Mouse (Mus musculus) hindbrain, embryonic 10.5 days (tissue): Measurements from ENCODE around the gene Med1. TPM values are rescaled to one million over a fixed set of nuclear protein-coding genes. Genes with fewer than 3 reads are reported as not detected.
"Not testable (repeated sequence)": the region's sequence is repeated elsewhere in the genome, so short reads cannot be mapped to it uniquely, and the experiment has no call there.

ENCODE experiments used
- DNase-seq: peaks from one replicate; pipeline ENCODE4 v3.0.0-alpha.2; 2017; ENCODE audit warnings: low spot score
- H3K27ac ChIP-seq: fragments of 300-500 bp; sonication (generic); 2 replicates; pipeline ENCODE4 v1.5.1; 2016; ENCODE audit warnings: mild to moderate bottlenecking, moderate library complexity
- H3K27me3 ChIP-seq: fragments of 300-500 bp; sonication (generic); 2 replicates; pipeline ENCODE4 v1.6.1; 2016; ENCODE audit warnings: mild to moderate bottlenecking; ENCODE audit not compliant: poor library complexity, insufficient read depth, severe bottlenecking
- H3K36me3 ChIP-seq: fragments of 300-500 bp; sonication (generic); 2 replicates; pipeline ENCODE4 v1.6.1; 2016; ENCODE audit warnings: mild to moderate bottlenecking, moderate library complexity
- H3K4me1 ChIP-seq: fragments of 300-500 bp; sonication (generic); replicated peaks from 2 replicates; pipeline ENCODE4 v1.6.1; 2016; ENCODE audit warnings: mild to moderate bottlenecking
- H3K4me3 ChIP-seq: fragments of 300-500 bp; sonication (generic); 2 replicates; pipeline ENCODE4 v1.5.1; 2016; ENCODE audit warnings: mild to moderate bottlenecking, moderate library complexity
- H3K9me3 ChIP-seq: fragments of 300-500 bp; sonication (generic); 2 replicates; pipeline ENCODE4 v1.6.1; 2016; ENCODE audit warnings: mild to moderate bottlenecking, moderate library complexity
- WGBS: fragments of 180-500 bp; shearing (Covaris S2); methylation state at CpG from one replicate; pipeline ENCODE4 v1.1.7; 2016; 5-methylcytosine and 5-hydroxymethylcytosine counted together
- polyA plus RNA-seq: library from polyadenylated mRNA; unstranded; fragments of >200 nt; fragmentation: Nextera tagmentation; extraction: Ambion mirVana; gene quantifications from 2 replicates; pipeline ENCODE4 v1.2.1, GENCODE M21; 2016

The Med1 gene
- polyA plus RNA-seq, result 62.8 and 73.0 TPM in 2 replicates

DNA sequence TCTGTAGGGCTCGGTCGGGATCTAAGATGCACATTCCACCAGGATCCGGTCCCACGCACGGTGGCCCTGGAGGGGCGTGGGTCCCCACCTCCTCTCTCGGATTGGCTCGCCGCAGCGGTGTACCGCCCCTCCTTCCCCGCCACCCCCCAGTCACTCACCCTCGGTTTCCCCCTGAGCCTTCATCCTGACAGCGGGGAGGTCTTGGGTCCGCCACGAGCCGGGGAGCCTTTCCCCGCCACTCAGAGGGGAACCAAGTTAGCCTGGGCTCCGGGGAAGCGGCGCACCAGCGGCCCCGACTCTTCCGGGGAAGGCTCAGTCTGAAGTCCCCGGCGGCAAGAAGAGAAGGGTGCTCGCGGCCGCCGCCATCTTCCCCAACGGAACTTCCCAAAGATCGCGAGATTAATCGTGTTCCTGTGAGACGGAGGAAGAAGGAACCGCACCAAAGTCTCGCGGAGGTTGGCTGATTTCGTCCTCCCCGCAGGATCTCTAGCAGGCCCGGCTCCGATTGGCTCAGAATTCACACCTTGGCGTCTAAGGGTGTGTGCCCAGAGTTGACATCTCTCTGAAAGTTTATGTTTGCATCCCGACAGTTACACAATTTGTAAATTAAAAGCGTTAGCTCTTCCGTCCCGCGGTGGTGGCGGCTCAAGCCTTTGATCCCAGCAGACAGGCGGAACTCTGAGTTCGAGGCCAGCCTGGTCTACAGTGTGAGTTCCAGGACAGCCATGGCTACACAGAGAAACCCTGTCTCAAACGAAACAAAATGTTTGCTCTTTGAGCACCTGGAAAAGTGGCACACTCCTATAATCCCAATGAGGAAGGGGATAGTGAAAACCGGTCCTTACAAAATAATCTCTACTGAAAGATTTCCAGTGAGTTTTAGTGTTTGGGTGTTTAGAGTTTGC, at the start of gene Med1:
Gene Med1, minus strand, starts transcription at position 393 of the 905 bp plus-strand sequence.
- Histone ChIP-seq H3K4me3 (peak within 1 kb of the TSS; percentile 91), H3K4me1 (peaks cover 22% of the 10 kb centered on the region), H3K36me3 (peaks cover 32% of the 10 kb centered on the region), H3K27ac (peak within 1 kb of the TSS; percentile 97), H3K27me3 (no peaks in the 10 kb centered on the region), H3K9me3 (no peaks in the 10 kb centered on the region)
- WGBS, result under 1% methylated on average over 53 of the region's 53 CpGs
- DNase-seq, result peak; percentile 93

DNA sequence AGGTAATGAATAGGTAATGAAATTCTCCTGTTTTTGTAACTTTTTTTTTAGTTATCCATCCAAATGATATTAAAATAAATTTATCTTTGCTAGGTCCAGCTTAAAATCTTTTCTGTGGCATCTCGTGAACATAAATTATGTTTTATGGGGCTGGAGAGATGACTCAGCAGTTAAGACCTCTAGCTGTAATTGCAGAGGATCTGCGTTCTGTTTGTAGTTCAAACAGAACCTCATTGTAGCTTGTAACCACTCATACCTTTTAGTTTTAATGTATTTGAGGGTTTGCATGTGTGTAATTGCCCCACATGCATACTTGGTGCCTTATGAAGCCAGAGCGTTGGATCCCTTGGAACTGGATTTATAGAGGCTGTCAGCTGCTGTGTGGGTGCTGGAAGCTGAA, 45.9 kb upstream of the Med1 start:
- DNase-seq, result no peak
- H3K9me3 ChIP-seq, result no peaks in the 10 kb centered on the region
- peaks cover 98% of the 10 kb centered on the region for H3K36me3 ChIP-seq
- H3K27ac ChIP-seq, result no peak overlapping the region
- 96% methylated on average over 3 of the region's 3 CpGs for WGBS
- no peaks in the 10 kb centered on the region for H3K4me1 ChIP-seq
- no peak overlapping the region for H3K4me3 ChIP-seq
- H3K27me3 ChIP-seq, result no peaks in the 10 kb centered on the region

DNA sequence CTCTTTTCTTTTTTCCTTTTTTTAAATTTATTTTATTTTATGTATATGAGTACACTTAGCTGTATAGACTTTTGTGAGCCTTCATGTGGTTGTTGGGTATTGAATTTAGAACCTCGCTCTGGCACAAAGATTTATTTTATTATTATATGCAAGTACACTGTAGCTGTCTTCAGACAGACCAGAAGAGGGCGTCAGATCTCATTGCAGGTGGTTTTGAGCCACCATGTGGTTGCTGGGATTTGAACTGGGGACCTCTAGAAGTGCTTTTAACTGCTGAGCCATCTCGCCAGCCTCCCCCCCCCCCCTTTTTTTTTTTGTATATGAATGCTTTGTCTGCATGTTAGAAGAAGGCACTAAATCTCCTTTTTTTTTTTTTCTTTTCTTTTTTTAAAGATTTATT, 45.3 kb upstream of the Med1 start:
- Histone ChIP-seq H3K4me3 (no peak overlapping the region), H3K36me3 (peaks cover 98% of the 10 kb centered on the region), H3K27me3 (no peaks in the 10 kb centered on the region), H3K4me1 (no peaks in the 10 kb centered on the region), H3K27ac (no peak overlapping the region), H3K9me3 (no peaks in the 10 kb centered on the region)
- DNase-seq, result no peak
- WGBS, result 80% methylated on average over 3 of the region's 3 CpGs

DNA sequence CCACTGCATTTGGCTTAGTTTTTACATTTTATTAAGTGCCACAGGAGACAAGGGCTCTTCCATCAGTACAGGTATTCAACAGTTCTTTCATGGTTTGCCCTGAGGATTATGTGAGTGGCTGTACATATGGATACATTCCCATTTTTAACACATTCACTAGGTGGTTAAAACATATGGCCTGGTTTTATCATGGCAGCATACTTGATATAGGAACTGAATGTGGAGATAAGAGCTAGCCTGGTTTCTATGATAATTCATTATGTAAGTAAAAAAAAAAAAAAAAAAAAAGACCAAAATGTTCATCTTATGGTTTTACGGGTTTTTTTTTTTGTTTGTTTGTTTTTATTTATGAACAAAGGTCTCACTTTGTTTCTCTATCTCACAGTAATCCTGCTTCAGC, 33.3 kb upstream of the Med1 start:
- Histone ChIP-seq H3K27ac (no peak overlapping the region), H3K9me3 (no peaks in the 10 kb centered on the region), H3K27me3 (no peaks in the 10 kb centered on the region), H3K36me3 (peaks cover 98% of the 10 kb centered on the region), H3K4me1 (no peaks in the 10 kb centered on the region), H3K4me3 (no peak overlapping the region)
- WGBS, result 93% methylated on average over 1 of the region's 1 CpGs
- no peak for DNase-seq

DNA sequence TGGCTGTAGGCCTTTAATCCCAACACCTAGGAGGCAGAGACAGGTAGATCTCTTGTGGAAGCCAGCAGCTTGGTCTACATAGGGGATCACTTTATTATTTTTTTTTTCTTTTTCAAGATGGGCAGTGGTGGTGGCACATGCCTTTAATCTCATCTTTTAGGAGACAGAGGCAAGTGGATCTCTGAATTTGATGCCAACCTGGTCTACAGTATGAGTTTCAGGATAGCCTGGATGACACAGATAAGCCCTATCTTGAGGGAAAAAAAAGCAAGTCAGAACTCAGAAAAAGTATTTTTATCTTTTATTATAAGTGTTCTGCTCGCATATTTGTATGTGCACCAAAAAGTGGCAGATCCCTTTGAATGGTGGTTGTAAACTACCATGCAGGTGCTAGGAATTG, 20.2 kb upstream of the Med1 start:
- no peaks in the 10 kb centered on the region for H3K4me1 ChIP-seq
- no peak overlapping the region for H3K27ac ChIP-seq
- H3K9me3 ChIP-seq, result no peaks in the 10 kb centered on the region
- 92% methylated on average over 1 of the region's 1 CpGs for WGBS
- H3K4me3 ChIP-seq, result no peak overlapping the region
- peaks cover 97% of the 10 kb centered on the region for H3K36me3 ChIP-seq
- no peaks in the 10 kb centered on the region for H3K27me3 ChIP-seq
- no peak for DNase-seq

DNA sequence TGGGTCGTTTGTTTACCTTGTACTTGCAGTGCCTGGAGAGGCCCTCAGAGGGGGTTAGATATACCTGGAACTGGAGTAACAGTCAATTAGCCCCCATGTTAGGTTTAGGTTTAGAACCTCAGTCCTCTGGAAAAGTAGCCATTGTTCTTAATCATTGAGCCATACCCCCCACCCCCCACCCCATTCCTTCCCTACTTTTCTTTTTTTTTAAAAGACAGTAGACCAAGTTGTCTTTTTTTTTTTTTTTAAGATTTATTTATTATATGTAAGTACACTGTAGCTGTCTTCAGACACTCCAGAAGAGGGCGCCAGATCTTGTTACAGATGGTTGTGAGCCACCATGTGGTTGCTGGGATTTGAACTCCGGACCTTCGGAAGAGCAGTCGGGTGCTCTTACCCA, 16.6 kb upstream of the Med1 start:
- peaks cover 20% of the 10 kb centered on the region for H3K4me1 ChIP-seq
- H3K27me3 ChIP-seq, H3K27ac ChIP-seq, DNase-seq, H3K9me3 ChIP-seq, H3K4me3 ChIP-seq: not testable (repeated sequence)
- peaks cover 83% of the 10 kb centered on the region for H3K36me3 ChIP-seq
- 93% methylated on average over 4 of the region's 5 CpGs for WGBS

DNA sequence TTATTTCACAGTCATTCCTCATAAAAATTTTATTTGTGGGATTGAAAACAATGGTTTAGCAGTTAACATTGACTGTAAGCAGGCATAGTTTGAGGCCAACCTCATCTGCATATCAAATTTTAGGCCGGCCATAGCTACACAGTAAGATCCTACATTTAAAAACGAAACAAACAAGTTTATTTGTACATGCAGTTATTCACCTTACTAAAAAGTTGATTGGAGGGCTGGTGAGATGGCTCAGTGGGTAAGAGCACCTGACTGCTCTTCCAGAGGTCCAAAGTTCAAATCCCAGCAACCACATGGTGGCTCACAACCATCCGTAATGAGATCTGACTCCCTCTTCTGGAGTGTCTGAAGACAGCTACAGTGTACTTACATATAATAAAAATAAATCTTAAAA, 13.2 kb upstream of the Med1 start:
- WGBS, result 87% methylated on average over 3 of the region's 3 CpGs
- not testable (repeated sequence) for H3K9me3 ChIP-seq, H3K27ac ChIP-seq, DNase-seq, H3K27me3 ChIP-seq
- peak overlapping the region; percentile 83 for H3K4me3 ChIP-seq
- peaks cover 50% of the 10 kb centered on the region for H3K36me3 ChIP-seq
- peaks cover 25% of the 10 kb centered on the region for H3K4me1 ChIP-seq

DNA sequence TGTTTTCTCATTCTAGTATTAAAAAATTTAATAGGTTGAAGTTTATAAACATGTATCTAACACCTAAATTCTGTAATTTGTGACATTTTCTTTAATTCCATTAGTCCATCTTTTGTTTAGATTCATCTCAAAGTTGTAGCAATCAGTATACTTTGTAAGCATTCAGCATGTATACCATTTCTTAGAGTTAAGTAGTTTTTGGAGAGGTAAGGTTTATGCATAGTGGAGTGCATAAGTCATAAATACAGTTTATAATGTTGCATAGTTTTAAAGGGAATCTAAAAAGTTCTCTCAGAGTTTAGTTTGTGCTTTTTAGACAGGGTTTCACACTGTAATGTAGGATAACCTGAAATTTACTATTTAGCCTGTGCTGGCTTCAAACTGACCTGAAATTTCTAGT, 12.4 kb upstream of the Med1 start:
- no peak for DNase-seq
- Histone ChIP-seq H3K27me3 (no peaks in the 10 kb centered on the region), H3K9me3 (no peaks in the 10 kb centered on the region), H3K27ac (no peak overlapping the region), H3K36me3 (peaks cover 42% of the 10 kb centered on the region), H3K4me3 (peak overlapping the region; percentile 83), H3K4me1 (peaks cover 25% of the 10 kb centered on the region)

DNA sequence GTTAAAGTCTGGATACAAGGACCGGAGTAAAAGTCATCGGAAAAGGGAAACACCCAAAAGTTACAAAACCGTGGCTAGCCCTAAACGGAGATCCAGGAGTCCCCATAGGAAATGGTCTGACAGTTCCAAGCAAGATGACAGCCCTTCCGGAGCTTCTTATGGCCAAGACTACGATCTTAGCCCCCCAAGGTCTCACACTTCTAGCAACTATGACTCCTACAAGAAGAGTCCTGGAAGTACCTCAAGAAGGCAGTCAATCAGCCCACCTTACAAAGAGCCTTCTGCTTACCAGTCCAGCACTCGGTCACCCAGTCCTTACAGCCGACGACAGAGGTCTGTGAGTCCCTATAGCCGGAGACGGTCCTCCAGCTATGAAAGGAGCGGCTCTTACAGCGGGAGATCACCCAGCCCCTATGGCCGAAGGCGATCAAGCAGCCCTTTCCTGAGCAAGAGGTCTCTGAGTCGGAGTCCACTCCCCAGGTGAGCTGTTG, 10.9 kb upstream of the Med1 start:
- Histone ChIP-seq H3K36me3 (peaks cover 28% of the 10 kb centered on the region), H3K27ac (peak overlapping the region; percentile 99), H3K4me1 (peaks cover 25% of the 10 kb centered on the region), H3K9me3 (no peaks in the 10 kb centered on the region), H3K4me3 (peak overlapping the region; percentile 83), H3K27me3 (no peaks in the 10 kb centered on the region)
- under 1% methylated on average over 16 of the region's 16 CpGs for WGBS
- peak; percentile 28 for DNase-seq

DNA sequence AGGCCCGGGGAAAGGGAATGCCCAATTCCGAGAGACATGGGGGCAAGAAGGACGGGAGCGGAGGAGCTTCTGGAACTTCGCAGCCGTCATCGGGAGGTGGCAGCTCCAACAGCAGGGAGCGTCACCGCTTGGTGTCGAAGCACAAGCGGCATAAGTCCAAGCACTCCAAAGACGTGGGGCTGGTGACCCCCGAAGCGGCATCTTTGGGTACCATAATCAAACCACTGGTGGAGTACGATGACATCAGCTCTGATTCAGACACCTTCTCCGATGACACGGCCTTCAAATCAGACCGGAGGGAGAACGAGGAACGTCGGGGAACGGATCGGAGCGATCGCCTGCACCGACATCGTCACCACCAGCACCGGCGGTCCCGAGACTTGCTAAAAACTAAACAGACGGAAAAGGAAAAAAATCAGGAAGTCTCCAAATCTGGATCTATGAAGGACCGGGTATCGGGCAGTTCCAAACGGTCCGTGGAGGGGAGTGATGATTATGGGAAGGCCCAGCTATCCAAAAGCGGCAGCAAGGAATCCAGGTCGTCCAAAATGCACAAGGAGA, 10.3 kb upstream of the Med1 start:
- Histone ChIP-seq H3K27me3 (no peaks in the 10 kb centered on the region), H3K27ac (peak overlapping the region; percentile 99), H3K9me3 (no peaks in the 10 kb centered on the region), H3K4me1 (peaks cover 25% of the 10 kb centered on the region), H3K4me3 (peak overlapping the region; percentile 83), H3K36me3 (peaks cover 23% of the 10 kb centered on the region)
- DNase-seq, result no peak
- WGBS, result under 1% methylated on average over 37 of the region's 37 CpGs

DNA sequence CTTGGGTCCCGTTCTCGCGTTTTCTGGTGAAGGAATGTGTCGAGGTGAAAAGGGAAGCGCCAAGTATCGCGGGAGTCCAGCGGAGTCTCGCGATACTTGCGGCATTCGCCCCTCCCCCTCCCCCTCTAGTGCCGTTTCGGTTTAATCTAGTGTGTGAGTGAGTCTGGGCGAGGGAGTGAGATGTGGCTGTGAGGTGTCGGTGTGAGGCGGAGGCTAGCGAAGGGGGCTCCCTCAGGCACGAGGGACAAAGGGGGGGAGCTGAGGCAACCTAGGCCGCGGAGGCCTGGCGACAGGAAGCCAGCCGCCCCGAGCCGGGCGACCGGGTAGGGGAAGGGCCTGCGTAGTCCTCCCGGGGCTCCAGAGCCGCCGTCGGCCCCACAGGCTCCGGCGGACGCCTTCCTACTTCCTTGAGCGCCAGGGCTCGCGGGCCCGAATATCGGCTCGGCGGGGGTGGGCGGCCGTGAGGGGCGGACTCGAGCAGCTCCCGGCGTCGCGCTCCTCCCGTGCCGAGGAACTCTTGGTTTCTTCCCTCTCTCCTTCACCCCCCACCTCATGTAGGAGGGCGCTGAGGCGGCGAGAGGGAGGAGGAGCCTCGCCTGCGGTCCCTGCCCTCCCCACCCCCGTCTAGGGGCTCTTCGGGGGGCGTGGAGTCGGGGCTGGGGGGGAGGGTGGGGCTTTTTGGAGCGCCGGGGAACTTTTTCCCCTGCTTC, 9.7 kb upstream of the Med1 start, which contains the start of gene Cdk12:
Gene Cdk12, plus strand, starts transcription at position 419 of the 710 bp plus-strand sequence.
- WGBS, result under 1% methylated on average over 63 of the region's 63 CpGs
- peak within 1 kb of the TSS; percentile 99 for H3K27ac ChIP-seq
- no peaks in the 10 kb centered on the region for H3K27me3 ChIP-seq
- peaks cover 23% of the 10 kb centered on the region for H3K4me1 ChIP-seq
- H3K4me3 ChIP-seq, result peak within 1 kb of the TSS; percentile 83
- H3K36me3 ChIP-seq, result peaks cover 17% of the 10 kb centered on the region
- no peaks in the 10 kb centered on the region for H3K9me3 ChIP-seq
- peak; percentile 98 for DNase-seq

DNA sequence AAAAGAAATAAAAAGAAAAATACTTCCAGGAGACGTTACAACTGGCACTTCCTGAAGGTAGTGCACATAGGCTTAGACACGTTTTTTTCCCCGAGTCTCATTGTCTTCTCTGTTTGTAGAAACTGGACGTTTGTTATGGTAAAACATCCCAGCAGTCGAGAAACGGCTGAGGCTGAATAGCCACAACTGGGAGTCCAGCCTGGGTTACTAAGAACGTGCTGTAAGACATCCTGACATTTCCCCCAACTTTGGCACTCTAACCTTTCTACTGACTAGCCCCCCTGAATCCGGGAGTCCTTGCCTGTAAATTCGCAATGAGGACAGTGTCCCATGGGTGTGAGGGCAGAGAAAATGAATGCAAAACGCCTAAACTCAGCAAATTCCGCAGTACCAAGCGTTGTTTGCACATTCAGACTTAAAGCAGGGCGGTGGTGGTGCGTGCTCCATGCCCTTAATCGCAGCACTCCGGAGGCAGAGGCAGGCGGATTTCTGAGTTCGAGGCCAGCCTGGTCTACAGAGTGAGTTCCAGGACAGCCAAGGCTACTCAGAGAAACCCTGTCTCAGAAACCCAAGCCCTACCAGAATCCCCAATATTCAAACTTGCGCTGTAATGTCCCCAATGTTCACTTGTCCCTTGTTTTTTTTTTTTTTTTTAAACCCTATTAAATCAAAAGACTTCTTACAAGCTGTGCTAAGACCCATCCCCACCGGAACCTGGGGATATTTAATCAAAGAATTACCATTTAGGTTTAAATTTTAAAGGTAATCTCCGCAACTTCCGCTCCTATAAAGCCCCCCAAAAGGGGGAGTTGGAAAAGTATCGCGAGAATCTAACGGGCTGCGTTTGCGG, 8.9 kb upstream of the Med1 start:
- 2% methylated on average over 27 of the region's 27 CpGs for WGBS
- DNase-seq, result peak; percentile 51
- peak overlapping the region; percentile 99 for H3K27ac ChIP-seq
- no peaks in the 10 kb centered on the region for H3K27me3 ChIP-seq
- no peaks in the 10 kb centered on the region for H3K9me3 ChIP-seq
- peak overlapping the region; percentile 83 for H3K4me3 ChIP-seq
- H3K36me3 ChIP-seq, result peaks cover 9% of the 10 kb centered on the region
- peaks cover 20% of the 10 kb centered on the region for H3K4me1 ChIP-seq
